Mouse (Mus musculus) CD4-positive helper T cell, adult 2 months (primary cell): ENCODE measurements around the gene Slc37a1.

Source experiments
- DNase-seq: peaks from one replicate; pipeline ENCODE4 v3.0.0-alpha.2; 2012; ENCODE audit warnings: low read depth, missing footprints, low spot score

Gene Slc37a1

GRCm38 (mm10) chr17:31317521-31318272, 31.1 kb downstream of the Slc37a1 start:
- DNase-seq = no peak

DNA sequence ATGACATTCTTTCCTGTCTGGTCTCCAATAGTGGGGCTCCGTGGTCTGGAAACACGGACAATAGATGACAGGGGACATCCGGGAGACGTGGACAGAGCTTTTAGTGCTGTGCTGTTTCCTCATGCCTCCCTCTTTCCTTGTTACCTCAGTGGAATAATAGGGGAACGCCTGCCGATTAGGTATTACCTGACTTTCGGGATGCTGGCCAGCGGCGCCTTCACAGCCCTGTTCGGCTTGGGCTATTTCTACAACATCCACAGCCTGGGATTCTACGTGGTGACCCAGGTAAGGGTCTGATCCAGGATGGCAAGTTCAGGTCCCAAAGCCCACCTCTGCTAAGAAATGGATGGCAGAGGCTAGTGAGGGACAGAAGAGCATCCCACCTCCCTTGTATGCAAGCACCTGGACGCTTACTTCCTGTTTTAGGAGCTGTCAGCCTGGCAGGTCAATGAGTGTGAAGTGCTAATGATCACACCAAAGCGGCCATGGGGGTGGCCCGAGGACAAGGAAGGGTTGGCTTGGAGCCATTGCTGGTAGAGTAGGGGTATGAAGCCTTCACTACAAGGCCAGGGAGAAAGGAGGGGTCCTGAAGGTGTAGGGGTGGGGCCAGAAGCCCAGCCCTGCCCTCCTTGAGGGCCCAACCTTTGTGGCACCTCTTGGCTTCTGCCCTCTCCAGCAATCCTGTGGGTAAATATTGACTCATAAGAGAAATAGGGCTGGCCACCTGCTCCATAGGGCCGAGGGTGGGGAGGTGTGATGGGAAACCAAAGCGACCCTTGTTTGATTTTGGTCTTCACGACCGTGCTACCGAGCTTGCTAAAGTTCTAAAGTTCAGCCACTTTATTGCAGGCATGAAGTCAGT, 32.5 kb downstream of the Slc37a1 start:
- no peak for DNase-seq

DNA sequence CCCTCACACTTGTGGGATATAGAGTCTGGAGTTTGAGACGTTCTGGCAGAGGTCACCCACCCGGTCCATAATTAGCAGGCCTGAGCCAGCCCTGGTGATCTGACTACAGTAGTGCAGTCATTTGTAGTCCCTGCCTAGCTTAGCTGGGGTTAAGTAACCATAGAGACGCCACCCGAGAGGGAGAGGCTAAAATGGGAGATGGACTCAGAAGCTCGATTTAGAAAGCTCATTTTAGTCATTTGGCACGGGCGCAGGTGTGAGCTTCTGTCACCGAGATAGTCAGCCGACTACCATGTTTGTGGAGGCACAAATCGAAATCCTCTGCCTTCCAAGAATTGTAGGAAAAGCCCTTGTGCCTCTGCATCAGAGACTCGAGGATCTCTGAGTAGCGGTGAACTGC, 34.8 kb downstream of the Slc37a1 start:
- DNase-seq = no peak

GRCm38 (mm10) chr17:31322446-31322845, 35.9 kb downstream of the Slc37a1 start:
- no peak for DNase-seq

DNA sequence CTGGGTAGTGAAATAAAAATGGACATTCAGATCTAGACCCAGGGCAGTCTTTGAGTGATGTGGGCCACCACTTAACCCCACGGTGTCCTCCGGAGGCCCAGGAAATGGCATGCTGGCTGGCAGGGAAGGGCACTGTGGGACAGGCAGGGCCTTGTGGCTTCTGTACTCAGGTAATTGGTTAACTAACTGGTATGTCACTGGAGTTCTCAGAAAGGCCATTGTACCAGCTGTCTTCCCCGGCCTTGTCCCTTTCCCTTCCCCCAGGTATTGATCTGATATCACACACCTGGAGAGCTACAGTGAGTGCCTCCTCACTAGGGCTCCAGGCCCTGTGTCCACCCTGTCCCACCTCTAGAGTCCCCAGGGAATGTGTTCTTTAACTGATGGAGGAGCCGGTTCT, 36.8 kb downstream of the Slc37a1 start:
- DNase-seq = no peak

DNA sequence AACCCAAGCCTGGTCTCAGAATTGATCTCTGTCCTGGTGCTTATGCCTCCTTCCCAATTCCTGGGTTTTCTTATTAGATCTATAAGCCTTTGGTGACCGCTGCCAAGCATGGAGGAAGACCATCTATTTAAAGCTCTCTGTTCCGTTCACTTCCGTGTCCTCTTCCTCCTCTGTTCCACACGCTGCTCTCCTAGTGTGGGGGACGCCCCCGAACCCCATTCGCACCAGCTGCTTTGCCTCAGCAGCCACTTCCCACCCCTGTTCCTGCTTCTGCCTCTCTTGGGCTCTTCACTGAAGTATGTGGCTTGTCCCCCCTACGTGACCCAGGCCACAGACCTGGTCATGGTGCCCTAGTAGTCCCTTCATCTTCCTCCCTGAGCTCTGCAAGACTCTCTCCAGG, 37.6 kb downstream of the Slc37a1 start:
- no peak for DNase-seq

- peak; percentile 60 for DNase-seq
Measured at GRCm38 (mm10) chr17:31325451-31326219, 39.0 kb downstream of the Slc37a1 start.

DNA sequence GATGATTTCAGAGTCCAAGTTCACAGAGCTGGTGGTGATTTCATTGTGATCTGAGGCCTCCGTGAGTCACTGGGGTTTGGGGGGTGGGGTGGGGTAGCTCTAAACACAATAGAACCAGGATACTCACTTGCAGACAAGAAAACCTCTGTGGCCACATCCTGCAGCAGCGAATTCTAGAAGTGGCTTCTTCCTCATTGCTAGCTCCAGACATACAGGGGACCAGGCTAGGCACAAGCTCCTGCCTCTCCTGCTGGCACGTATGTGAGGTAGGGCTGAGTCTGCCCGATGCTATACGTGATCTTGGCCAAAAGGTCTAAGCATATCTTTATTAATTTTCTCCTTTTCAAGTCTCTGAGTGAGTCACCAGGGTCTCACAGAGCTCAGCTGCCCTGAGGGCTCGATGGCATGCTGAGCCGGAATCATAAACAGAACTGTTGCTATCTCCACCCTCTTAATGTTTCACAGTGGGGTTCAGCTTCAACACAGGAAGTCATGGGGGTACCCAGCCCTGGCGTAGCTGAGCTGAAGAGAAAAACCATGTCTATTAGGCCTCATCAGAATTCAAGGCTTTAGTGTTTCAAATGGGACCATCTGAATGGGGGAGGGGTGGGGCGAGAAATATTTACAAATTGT, 39.7 kb downstream of the Slc37a1 start:
- peak; percentile 76 for DNase-seq

DNA sequence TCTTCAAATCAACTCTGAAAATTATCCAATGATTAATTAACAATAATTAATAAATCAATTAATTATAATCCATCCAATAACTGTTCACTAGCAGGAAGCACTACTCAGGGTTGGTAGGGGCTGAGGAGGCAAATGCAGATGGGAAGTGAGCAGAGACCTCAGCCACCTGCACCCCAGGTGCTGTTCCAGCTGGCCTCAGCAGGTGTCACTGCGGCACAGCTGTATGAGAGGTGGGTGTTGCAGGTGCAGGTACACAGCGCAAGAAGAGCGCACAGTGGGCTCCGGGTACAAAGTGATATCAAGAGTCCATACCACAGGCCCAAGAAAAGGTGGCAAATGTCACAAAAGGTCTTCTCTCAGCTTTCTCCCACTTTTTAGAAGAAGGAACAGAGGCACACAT, 41.9 kb downstream of the Slc37a1 start:
- no peak for DNase-seq

DNA sequence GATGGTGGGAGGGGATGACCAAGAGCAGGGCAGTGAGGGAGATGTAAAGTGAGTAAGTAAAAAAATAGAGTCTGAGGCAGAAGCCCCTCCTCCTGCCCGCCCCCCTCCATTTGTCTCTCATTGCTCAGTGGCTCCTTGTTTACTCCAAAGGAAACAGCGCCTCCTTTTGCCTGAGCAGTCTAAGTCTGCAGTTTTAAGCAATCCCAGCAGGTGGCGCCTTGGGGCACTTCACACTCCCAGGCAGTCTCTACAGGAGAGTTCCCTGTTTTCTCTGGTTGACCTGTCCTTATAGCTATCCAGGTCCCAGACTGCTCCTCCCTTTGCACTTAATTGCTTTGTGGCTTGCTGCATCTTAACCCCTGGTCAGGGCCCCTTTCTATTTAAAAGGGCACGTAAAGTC, 44.0 kb downstream of the Slc37a1 start:
- DNase-seq = peak; percentile 49

- no peak for DNase-seq
Measured at GRCm38 (mm10) chr17:31331273-31331672, 44.7 kb downstream of the Slc37a1 start.

- DNase-seq = no peak
Measured at GRCm38 (mm10) chr17:31331920-31332319, 45.3 kb downstream of the Slc37a1 start.

DNA sequence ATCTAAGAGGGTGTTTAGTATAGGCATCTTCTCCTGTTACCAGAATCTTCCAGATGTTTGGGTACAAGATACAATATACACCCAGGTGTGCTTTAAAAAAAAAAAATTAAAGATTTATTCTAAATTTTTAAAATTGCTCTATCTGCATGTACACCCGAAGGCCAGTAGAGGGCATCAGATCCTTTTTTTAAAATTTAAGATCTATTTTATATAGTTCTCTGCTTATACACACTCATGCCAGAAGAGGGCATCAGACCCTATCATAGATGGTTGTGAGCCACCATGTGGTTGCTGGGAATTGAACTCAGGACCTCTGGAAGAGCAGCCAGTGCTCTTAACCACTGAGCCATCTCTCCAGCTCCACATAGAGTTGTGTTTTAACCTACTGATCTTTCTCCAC, 45.7 kb downstream of the Slc37a1 start:
- peak; percentile 49 for DNase-seq

DNA sequence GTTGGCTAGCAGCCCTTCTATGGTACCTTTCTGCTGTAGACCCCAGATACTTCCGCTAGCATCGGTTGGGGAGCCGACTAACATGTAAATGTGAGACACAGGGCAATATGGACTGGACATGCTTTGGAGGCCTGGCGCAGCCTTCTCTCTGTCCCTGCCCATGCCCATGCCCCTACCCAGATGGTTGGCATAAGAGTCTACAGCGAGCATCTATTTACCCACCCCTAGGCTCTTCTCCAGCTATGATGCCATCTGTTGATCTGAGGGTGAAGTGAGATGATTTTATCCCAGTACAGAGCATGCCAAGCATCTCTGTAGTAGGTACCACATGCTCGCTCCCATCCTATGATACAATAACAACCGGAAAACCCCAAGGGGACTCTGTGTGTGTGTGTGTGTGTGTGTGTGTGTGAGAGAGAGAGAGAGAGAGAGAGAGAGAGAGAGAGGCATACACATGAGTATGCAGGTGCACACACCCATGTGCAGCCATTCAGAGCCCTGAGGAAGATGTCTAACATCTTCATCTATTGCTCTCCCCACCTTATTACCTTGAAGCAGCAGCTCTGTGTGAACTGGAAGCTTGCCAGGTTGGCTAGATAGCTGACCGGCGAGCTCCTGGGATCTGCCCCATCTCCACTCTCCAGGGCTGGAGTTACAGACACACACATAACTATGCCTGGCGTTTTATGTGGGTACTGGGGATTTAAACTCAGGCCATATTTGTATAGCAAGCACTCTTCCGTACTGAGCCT, 48.1 kb downstream of the Slc37a1 start:
- no peak for DNase-seq

DNA sequence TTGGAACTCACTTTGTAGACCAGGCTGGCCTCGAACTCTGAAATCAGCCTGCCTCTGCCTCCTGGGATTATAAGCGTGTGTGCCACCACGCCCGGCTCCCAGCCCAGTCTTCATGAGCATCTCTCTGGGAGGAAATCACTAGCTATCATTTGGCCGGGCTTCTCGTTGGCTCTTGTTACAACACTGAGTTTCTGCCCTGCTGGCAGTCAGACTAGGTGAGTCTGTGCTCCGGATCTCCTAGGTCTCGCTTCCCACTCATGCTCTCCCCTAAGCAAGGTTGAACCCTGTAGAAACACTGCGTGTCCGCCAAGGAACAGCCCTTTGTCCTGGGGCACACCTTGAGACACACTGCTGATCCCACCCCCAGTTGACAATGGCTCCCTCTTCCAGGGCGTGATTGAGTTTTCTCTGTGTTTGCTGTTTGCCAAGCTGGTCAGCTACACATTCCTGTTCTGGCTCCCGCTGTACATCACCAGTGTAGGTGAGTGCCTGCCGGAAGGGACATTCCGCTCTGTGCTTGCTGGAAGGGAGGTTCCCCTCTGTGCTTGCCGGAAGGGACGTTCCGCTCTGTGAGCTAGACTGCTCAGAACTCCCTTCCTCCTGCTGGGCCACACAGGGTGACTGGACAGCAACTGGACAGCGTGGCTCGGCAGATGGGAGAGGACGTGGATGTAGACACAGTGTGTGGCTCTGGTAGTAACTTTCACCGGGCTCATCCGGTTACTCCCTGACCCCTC, 48.9 kb downstream of the Slc37a1 start:
- DNase-seq = no peak

DNA sequence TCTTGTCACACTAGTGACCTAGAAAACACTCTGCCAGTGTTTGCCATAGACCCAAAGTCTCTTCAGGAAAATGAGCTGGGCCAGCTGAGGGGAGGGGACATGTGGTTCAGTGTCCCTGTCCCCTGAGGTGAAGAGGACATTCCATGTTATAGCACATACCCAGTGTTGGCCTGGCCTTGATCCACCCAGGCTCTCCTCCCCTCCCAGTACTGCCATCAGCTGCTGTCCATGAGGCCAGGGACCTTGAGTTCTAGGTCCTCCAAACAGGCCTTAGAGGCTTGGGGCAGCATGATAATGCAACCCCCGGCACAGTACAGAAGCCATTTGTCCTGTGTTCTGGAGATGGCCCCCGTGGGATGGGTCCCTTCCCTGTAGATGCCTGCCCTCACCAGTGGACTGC, 53.2 kb downstream of the Slc37a1 start:
- DNase-seq = no peak

GRCm38 (mm10) chr17:31342191-31342590, 55.6 kb downstream of the Slc37a1 start:
- DNase-seq = no peak

GRCm38 (mm10) chr17:31344172-31344801, 57.7 kb downstream of the Slc37a1 start:
- DNase-seq = peak; percentile 79

DNA sequence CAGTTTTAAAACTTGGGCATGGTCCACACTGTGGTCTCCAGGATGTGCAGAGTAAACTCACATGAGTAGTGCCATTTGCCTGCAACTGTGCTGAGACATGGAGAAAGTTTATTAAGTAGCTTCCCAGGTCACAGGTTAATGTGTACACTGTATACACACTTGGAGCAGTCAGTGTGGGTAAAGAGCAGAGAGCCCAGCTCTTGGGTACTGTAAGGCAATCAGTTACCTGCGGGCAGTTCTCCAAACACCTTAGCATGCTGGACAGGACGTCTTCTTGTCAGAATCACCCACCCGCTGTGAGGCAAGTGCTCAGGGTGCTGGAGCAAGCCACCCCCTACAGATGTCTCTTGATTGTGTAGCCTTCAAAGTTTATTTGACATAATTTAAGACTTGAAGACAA, 58.2 kb downstream of the Slc37a1 start:
- no peak for DNase-seq

- no peak for DNase-seq
Measured at GRCm38 (mm10) chr17:31348129-31348528, 61.5 kb downstream of the Slc37a1 start.
